Mouse (Mus musculus) intestine, embryonic 15.5 days (tissue): ENCODE measurements around the gene Slc16a9. TPM values are rescaled to one million over a fixed set of nuclear protein-coding genes. Genes with fewer than 3 reads are reported as not detected.

Experiments
- ATAC-seq: fragments of 200-750 bp; cut with Nextera tagmentation; 2 replicates; pipeline ENCODE4 v1.8.0; 2017; ENCODE audit warnings: moderate TSS enrichment, moderate library complexity
- H3K27ac ChIP-seq: fragments of 300-500 bp; sonication (generic); 2 replicates; pipeline ENCODE4 v1.5.1; 2015; ENCODE audit warnings: mild to moderate bottlenecking, inconsistent platforms
- H3K27me3 ChIP-seq: fragments of 300-500 bp; sonication (generic); replicated peaks from 2 replicates; pipeline ENCODE4 v1.6.1; 2015; ENCODE audit warnings: inconsistent platforms
- H3K36me3 ChIP-seq: fragments of 300-500 bp; sonication (generic); 2 replicates; pipeline ENCODE4 v1.6.1; 2015; ENCODE audit warnings: inconsistent platforms
- H3K4me1 ChIP-seq: fragments of 300-500 bp; sonication (generic); replicated peaks from 2 replicates; pipeline ENCODE4 v1.6.1; 2015; ENCODE audit warnings: inconsistent platforms
- H3K4me2 ChIP-seq: fragments of 300-500 bp; sonication (generic); replicated peaks from 2 replicates; pipeline ENCODE4 v1.6.1; 2015; ENCODE audit warnings: mild to moderate bottlenecking, inconsistent platforms
- H3K4me3 ChIP-seq: fragments of 300-500 bp; sonication (generic); replicated peaks from 2 replicates; pipeline ENCODE4 v1.5.1; 2015; ENCODE audit warnings: inconsistent platforms
- H3K9ac ChIP-seq: fragments of 300-500 bp; sonication (generic); 2 replicates; pipeline ENCODE4 v1.6.1; 2015; ENCODE audit warnings: inconsistent platforms
- H3K9me3 ChIP-seq: fragments of 300-500 bp; sonication (generic); 2 replicates; pipeline ENCODE4 v1.6.1; 2016; ENCODE audit warnings: inconsistent platforms
- WGBS: fragments of 180-500 bp; shearing (Covaris S2); methylation state at CpG from one replicate; pipeline ENCODE4 v1.1.7; 2015; 5-methylcytosine and 5-hydroxymethylcytosine counted together
- polyA plus RNA-seq: library from polyadenylated mRNA; unstranded; fragments of >200 nt; fragmentation: Nextera tagmentation; extraction: Ambion mirVana; gene quantifications from 2 replicates; pipeline ENCODE4 v1.2.1, GENCODE M21; 2015

Slc16a9 gene
- polyA plus RNA-seq, 1 experiment from 2014 or later: 1.5 TPM

- no peaks in the 10 kb centered on the region for H3K27me3 ChIP-seq
- H3K36me3 ChIP-seq: no peaks in the 10 kb centered on the region
- H3K4me1 ChIP-seq: no peaks in the 10 kb centered on the region
- WGBS: 83% methylated on average over 7 of the region's 7 CpGs
- no peak overlapping the region for H3K27ac ChIP-seq
- H3K4me2 ChIP-seq: no peak overlapping the region
- no peak overlapping the region for H3K9ac ChIP-seq
- no peak for ATAC-seq
- no peaks in the 10 kb centered on the region for H3K9me3 ChIP-seq
- no peak overlapping the region for H3K4me3 ChIP-seq
Observed at GRCm38 (mm10) chr10:70316856-70317255, 72.0 kb downstream of the Slc16a9 start.

GRCm38 (mm10) chr10:70317394-70317965, 72.6 kb downstream of the Slc16a9 start:
- H3K9me3 ChIP-seq: no peaks in the 10 kb centered on the region
- H3K4me1 ChIP-seq: no peaks in the 10 kb centered on the region
- no peaks in the 10 kb centered on the region for H3K36me3 ChIP-seq
- no peak overlapping the region for H3K4me2 ChIP-seq
- 84% methylated on average over 13 of the region's 13 CpGs for WGBS
- no peak overlapping the region for H3K9ac ChIP-seq
- no peak overlapping the region for H3K27ac ChIP-seq
- H3K27me3 ChIP-seq: no peaks in the 10 kb centered on the region
- no peak overlapping the region for H3K4me3 ChIP-seq
- no peak for ATAC-seq

DNA sequence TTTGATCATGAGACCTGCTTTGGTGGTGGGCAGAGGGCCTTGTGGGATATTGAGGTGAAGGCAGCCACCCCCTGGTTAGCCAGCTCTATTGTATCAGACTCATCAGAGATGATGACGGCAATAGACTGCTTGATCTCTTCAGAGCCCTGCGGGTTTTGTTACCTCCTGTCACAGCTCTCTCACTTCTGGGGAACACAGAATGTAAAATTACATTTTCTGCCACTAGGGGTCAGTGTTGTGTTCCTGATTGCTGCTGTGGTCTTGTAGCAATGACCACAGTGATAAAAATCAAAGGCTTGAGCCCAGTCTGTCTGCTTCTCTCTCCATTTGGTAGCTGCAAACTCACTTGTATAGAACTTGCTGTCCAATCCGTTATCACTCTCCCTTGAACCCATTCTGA, 73.7 kb downstream of the Slc16a9 start:
- H3K27me3 ChIP-seq: no peaks in the 10 kb centered on the region
- no peak overlapping the region for H3K4me3 ChIP-seq
- 6% methylated on average over 3 of the region's 3 CpGs for WGBS
- ATAC-seq: no peak
- H3K36me3 ChIP-seq: no peaks in the 10 kb centered on the region
- no peak overlapping the region for H3K4me2 ChIP-seq
- H3K27ac ChIP-seq: no peak overlapping the region
- H3K4me1 ChIP-seq: no peaks in the 10 kb centered on the region
- H3K9me3 ChIP-seq: no peaks in the 10 kb centered on the region
- no peak overlapping the region for H3K9ac ChIP-seq

GRCm38 (mm10) chr10:70325518-70325917, 80.6 kb downstream of the Slc16a9 start:
- Histone ChIP-seq H3K9ac (no peak overlapping the region), H3K4me3 (no peak overlapping the region), H3K9me3 (no peaks in the 10 kb centered on the region), H3K36me3 (no peaks in the 10 kb centered on the region), H3K27me3 (no peaks in the 10 kb centered on the region), H3K27ac (no peak overlapping the region), H3K4me2 (no peak overlapping the region), H3K4me1 (no peaks in the 10 kb centered on the region)
- 25% methylated on average over 2 of the region's 2 CpGs for WGBS
- no peak for ATAC-seq

DNA sequence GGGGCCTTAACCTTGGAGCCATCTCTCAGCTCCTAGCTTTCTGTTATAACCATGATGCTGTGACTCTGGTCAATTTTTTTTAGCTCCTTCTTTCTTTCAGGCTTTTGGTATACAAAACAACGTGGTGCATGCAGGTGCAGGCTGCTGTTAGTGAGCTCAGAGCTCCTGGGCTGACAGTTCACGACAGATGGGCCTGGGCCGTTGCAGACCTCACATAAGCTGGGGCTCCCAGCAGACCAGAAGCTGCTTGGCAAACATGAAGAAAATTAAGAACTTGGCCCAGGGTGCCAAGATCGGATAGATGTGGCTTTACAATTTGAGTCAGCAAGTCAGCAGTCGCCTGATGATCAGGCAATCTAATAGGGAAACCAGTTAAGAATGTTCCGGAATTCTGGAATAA, 82.4 kb downstream of the Slc16a9 start:
- no peaks in the 10 kb centered on the region for H3K9me3 ChIP-seq
- H3K4me1 ChIP-seq: no peaks in the 10 kb centered on the region
- H3K27ac ChIP-seq: no peak overlapping the region
- WGBS: 80% methylated on average over 6 of the region's 6 CpGs
- H3K36me3 ChIP-seq: no peaks in the 10 kb centered on the region
- H3K9ac ChIP-seq: no peak overlapping the region
- no peaks in the 10 kb centered on the region for H3K27me3 ChIP-seq
- H3K4me3 ChIP-seq: no peak overlapping the region
- no peak for ATAC-seq
- no peak overlapping the region for H3K4me2 ChIP-seq

GRCm38 (mm10) chr10:70328139-70328538, 83.2 kb downstream of the Slc16a9 start:
- 77% methylated on average over 9 of the region's 9 CpGs for WGBS
- ATAC-seq: no peak
- Histone ChIP-seq H3K36me3 (no peaks in the 10 kb centered on the region), H3K9ac (no peak overlapping the region), H3K4me2 (no peak overlapping the region), H3K27ac (no peak overlapping the region), H3K4me3 (no peak overlapping the region), H3K27me3 (no peaks in the 10 kb centered on the region), H3K4me1 (no peaks in the 10 kb centered on the region), H3K9me3 (no peaks in the 10 kb centered on the region)

Other genes with a start within 250 kb of the Slc16a9 start
- 13.5 and 14.0 TPM in 2 replicates for gene Ccdc6, start 148.0 kb upstream of the Slc16a9 start, polyA plus RNA-seq
- gene Mrln, start 40.4 kb upstream of the Slc16a9 start, polyA plus RNA-seq: 0.98 and 1.3 TPM in 2 replicates
- 7.3 and 8.0 TPM in 2 replicates for gene Fam13c, start 195.4 kb downstream of the Slc16a9 start, polyA plus RNA-seq